Mouse (Mus musculus) right cerebral cortex, postnatal 4 days (tissue): ENCODE results near the gene Tmem217.

ENCODE experiments used
- DNase-seq: peaks from one replicate; pipeline ENCODE4 v3.0.0-alpha.2; 2022

The Tmem217 gene

GRCm38 (mm10) chr17:29488257-29488977 lies 63.8 kb downstream of the Tmem217 start:
- no peak for DNase-seq

GRCm38 (mm10) chr17:29485336-29486233 lies 66.6 kb downstream of the Tmem217 start:
- no peak for DNase-seq

DNA sequence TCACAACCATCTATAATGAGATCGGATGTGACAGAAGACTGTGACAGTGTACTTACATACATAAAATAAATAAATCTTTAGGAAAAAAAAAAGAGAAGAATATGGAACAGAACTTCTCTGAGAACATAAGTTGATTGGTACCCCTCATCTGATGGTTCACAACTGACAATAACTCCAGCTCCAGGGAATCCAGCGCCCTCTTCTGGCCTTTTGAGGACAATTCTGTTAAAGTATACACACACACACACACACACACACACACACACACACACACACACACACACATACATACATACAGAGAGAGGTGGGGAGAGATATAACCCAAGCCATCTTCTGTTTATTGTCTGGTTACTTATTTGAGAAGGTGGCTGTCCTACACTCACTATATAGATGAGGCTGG lies 67.8 kb downstream of the Tmem217 start:
- DNase-seq = no peak

DNA sequence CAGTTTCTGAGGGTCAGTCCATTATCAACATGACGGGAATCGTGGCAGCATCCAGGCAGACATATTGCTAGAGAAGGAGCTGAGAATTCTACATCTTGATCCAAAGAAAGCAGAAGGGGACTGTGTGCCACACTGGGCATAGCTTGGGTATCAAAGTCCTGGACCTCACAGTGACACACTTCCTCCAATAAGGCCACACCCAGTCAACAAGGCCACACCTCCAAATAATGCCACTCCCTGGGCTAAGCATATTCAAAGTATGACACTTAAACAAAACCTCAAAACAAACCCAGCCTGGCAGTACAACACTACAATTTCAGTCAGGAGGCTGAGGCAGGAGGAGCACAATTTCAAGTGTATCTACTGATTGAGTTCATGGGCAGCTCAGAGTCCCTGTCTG lies 68.9 kb downstream of the Tmem217 start:
- DNase-seq = no peak

DNA sequence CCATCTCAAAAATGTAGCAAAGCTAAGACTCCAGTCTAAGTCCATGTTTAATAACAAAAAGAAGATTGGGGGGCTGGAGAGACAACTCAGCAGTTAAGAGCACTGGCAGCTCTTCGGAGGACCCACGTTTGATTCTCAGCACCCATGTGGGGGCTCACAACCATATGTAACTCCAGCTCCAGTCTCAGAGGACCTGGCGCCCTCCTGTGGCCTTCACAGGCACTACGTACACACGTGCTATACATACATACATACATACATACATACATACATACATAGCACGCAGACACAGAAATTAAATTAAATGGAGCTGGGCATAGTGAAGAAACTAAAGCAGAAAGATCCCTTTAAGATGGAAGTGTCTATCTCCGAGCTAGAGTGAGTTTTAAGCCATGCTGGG lies 69.6 kb downstream of the Tmem217 start:
- DNase-seq = no peak

DNA sequence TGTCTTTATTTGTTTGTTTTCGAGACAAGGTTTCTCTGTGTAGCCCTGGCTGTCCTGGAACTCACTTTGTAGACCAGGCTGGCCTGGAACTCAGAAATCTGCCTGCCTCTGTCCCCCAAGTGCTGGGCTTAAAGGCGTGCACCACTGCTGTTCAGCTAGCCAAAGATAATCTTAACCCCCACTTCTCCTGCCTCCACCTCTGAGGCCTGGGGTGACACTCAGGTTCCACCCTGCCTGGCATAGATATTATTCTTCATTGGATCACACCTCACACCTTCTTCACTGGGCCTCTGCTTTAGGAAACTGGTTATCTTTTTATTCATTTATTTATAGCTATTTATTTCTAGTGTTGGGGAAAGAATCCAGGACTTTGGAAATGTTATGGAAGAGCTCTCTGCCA lies 71.9 kb downstream of the Tmem217 start:
- DNase-seq = no peak

DNA sequence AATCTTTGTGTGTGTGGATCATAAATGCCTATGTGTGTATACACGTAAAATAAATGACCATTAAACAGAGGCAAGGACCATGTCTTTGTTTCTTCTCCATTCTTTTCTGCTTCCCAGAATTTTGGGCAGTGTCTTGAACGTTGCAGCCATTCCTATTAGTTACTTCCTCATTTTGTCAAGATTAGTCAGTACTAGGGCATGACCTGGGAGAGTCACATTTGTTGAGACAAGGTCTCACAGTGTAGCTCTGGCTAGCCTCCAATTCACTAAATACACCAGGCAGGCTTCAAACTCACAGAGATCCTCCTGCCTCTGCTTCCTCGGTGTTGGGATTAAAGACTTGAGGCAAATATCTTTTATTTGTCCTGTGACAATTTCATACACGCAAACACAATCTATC lies 73.9 kb downstream of the Tmem217 start:
- DNase-seq = no peak

- DNase-seq = no peak
Observed at GRCm38 (mm10) chr17:29477357-29477756, 74.8 kb downstream of the Tmem217 start.

DNA sequence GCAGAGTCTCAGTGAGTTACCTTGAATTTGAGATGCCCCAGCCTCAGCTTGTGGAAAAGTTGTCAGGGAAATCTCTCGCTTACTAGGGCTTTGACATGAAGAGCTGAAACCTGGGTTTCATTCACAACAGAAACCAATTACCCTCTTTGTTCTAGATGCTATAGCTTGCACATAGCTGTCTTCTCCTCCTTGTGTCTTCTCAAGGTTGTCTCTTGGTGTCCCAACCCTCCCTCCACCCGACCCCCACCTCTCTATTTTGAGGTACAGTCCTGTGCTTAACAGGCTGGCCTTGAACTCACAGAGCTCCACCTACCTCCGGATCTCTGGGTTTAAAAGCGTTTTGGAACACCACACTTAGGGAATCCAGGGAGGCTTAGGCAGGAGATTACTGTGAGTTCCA lies 75.7 kb downstream of the Tmem217 start:
- DNase-seq = no peak
